Mouse (Mus musculus) limb, embryonic 10.5 days (tissue): ENCODE results near the gene Hs2st1. TPM values are rescaled to one million over a fixed set of nuclear protein-coding genes. Genes with fewer than 3 reads are reported as not detected.

ENCODE experiments used
- DNase-seq: peaks from one replicate; pipeline ENCODE4 v3.0.0-alpha.2; 2017; ENCODE audit warnings: low spot score
- H3K27ac ChIP-seq: fragments of 300-500 bp; sonication (generic); 2 replicates; pipeline ENCODE4 v1.5.1; 2016; ENCODE audit warnings: mild to moderate bottlenecking
- H3K27me3 ChIP-seq: fragments of 300-500 bp; sonication (generic); 2 replicates; pipeline ENCODE4 v1.6.1; 2016; ENCODE audit warnings: low read depth, mild to moderate bottlenecking; ENCODE audit not compliant: poor library complexity, severe bottlenecking
- H3K36me3 ChIP-seq: fragments of 300-500 bp; sonication (generic); 2 replicates; pipeline ENCODE4 v1.6.1; 2016; ENCODE audit warnings: mild to moderate bottlenecking, moderate library complexity
- H3K4me1 ChIP-seq: fragments of 300-500 bp; sonication (generic); 2 replicates; pipeline ENCODE4 v1.6.1; 2016
- H3K4me3 ChIP-seq: fragments of 300-500 bp; sonication (generic); 2 replicates; pipeline ENCODE4 v1.5.1; 2016; ENCODE audit warnings: mild to moderate bottlenecking, moderate library complexity
- H3K9me3 ChIP-seq: fragments of 300-500 bp; sonication (generic); replicated peaks from 2 replicates; pipeline ENCODE4 v1.6.1; 2016; ENCODE audit warnings: mild to moderate bottlenecking
- WGBS: fragments of 180-500 bp; shearing (Covaris S2); methylation state at CpG from one replicate; pipeline ENCODE4 v1.1.7; 2016; 5-methylcytosine and 5-hydroxymethylcytosine counted together
- polyA plus RNA-seq: library from polyadenylated mRNA; unstranded; fragments of >200 nt; fragmentation: Nextera tagmentation; extraction: Ambion mirVana; gene quantifications from 2 replicates; pipeline ENCODE4 v1.2.1, GENCODE M21; 2016

Gene Hs2st1
- polyA plus RNA-seq, 1 experiment from 2014 or later: 13.0 TPM

- 68% methylated on average over 10 of the region's 10 CpGs for WGBS
- no peaks in the 10 kb centered on the region for H3K9me3 ChIP-seq
- DNase-seq: no peak
Measured at GRCm38 (mm10) chr3:144432143-144432577, 137.8 kb downstream of the Hs2st1 start.

GRCm38 (mm10) chr3:144428514-144429431 lies 141.2 kb downstream of the Hs2st1 start:
- no peaks in the 10 kb centered on the region for H3K27me3 ChIP-seq
- no peak for DNase-seq
- no peaks in the 10 kb centered on the region for H3K4me1 ChIP-seq
- no peaks in the 10 kb centered on the region for H3K9me3 ChIP-seq
- 86% methylated on average over 8 of the region's 8 CpGs for WGBS
- no peak overlapping the region for H3K27ac ChIP-seq
- no peak overlapping the region for H3K4me3 ChIP-seq
- peaks cover 6% of the 10 kb centered on the region; the same call in 1 of the 2 replicates for H3K36me3 ChIP-seq

More at GRCm38 (mm10) chr3:144432143-144432577, 137.8 kb downstream of the Hs2st1 start:
- H3K4me3 ChIP-seq: no peak overlapping the region
- no peaks in the 10 kb centered on the region for H3K4me1 ChIP-seq
- peaks cover 25% of the 10 kb centered on the region for H3K36me3 ChIP-seq
- H3K27me3 ChIP-seq: no peaks in the 10 kb centered on the region
- H3K27ac ChIP-seq: no peak overlapping the region

GRCm38 (mm10) chr3:144425041-144425448 lies 144.9 kb downstream of the Hs2st1 start:
- 94% methylated on average over 4 of the region's 4 CpGs for WGBS

GRCm38 (mm10) chr3:144421404-144422180 lies 148.4 kb downstream of the Hs2st1 start:
- Histone ChIP-seq H3K4me3 (no peak overlapping the region), H3K27me3 (no peaks in the 10 kb centered on the region), H3K36me3 (no peaks in the 10 kb centered on the region), H3K9me3 (no peaks in the 10 kb centered on the region), H3K4me1 (peaks cover 25% of the 10 kb centered on the region), H3K27ac (no peak overlapping the region)
- DNase-seq: no peak
- WGBS: 65% methylated on average over 7 of the region's 7 CpGs

More at GRCm38 (mm10) chr3:144425041-144425448, 144.9 kb downstream of the Hs2st1 start:
- H3K4me1 ChIP-seq: peaks cover 10% of the 10 kb centered on the region
- DNase-seq: no peak
- H3K9me3 ChIP-seq: no peaks in the 10 kb centered on the region
- H3K36me3 ChIP-seq: no peaks in the 10 kb centered on the region
- no peak overlapping the region for H3K4me3 ChIP-seq
- H3K27me3 ChIP-seq: no peaks in the 10 kb centered on the region
- H3K27ac ChIP-seq: no peak overlapping the region

GRCm38 (mm10) chr3:144413821-144414220 lies 156.2 kb downstream of the Hs2st1 start:
- no peak for DNase-seq
- Histone ChIP-seq H3K4me1 (peaks cover 35% of the 10 kb centered on the region), H3K4me3 (no peak overlapping the region), H3K27ac (no peak overlapping the region), H3K9me3 (no peaks in the 10 kb centered on the region), H3K36me3 (no peaks in the 10 kb centered on the region), H3K27me3 (no peaks in the 10 kb centered on the region)
- WGBS: 69% methylated on average over 7 of the region's 7 CpGs

- Histone ChIP-seq H3K27ac (peak overlapping the region; percentile 42; the same call in 1 of the 2 replicates), H3K4me3 (peak overlapping the region; percentile 27), H3K27me3 (no peaks in the 10 kb centered on the region), H3K36me3 (no peaks in the 10 kb centered on the region), H3K4me1 (peaks cover 24% of the 10 kb centered on the region), H3K9me3 (no peaks in the 10 kb centered on the region)
- DNase-seq: peak; percentile 44
- WGBS: 3% methylated on average over 10 of the region's 10 CpGs
Measured at GRCm38 (mm10) chr3:144412538-144413272, 157.3 kb downstream of the Hs2st1 start.

GRCm38 (mm10) chr3:144411650-144412278 lies 158.2 kb downstream of the Hs2st1 start:
- H3K27me3 ChIP-seq: no peaks in the 10 kb centered on the region
- no peak overlapping the region; the same call in 1 of the 2 replicates for H3K27ac ChIP-seq
- H3K4me1 ChIP-seq: peaks cover 24% of the 10 kb centered on the region
- DNase-seq: no peak
- H3K4me3 ChIP-seq: no peak overlapping the region
- 14% methylated on average over 8 of the region's 8 CpGs for WGBS
- no peaks in the 10 kb centered on the region for H3K36me3 ChIP-seq
- H3K9me3 ChIP-seq: no peaks in the 10 kb centered on the region

GRCm38 (mm10) chr3:144411051-144411542 lies 158.9 kb downstream of the Hs2st1 start:
- WGBS: 11% methylated on average over 5 of the region's 5 CpGs
- H3K4me1 ChIP-seq: peaks cover 28% of the 10 kb centered on the region
- no peak overlapping the region for H3K4me3 ChIP-seq
- no peaks in the 10 kb centered on the region for H3K36me3 ChIP-seq
- H3K27ac ChIP-seq: peak overlapping the region; percentile 5
- no peaks in the 10 kb centered on the region for H3K27me3 ChIP-seq
- DNase-seq: no peak
- H3K9me3 ChIP-seq: no peaks in the 10 kb centered on the region

- no peaks in the 10 kb centered on the region for H3K9me3 ChIP-seq
- no peak overlapping the region for H3K27ac ChIP-seq
- DNase-seq: no peak
- H3K4me3 ChIP-seq: no peak overlapping the region
- WGBS: 97% methylated on average over 1 of the region's 1 CpGs
- H3K4me1 ChIP-seq: peaks cover 41% of the 10 kb centered on the region
- no peaks in the 10 kb centered on the region for H3K36me3 ChIP-seq
- no peaks in the 10 kb centered on the region for H3K27me3 ChIP-seq
Measured at GRCm38 (mm10) chr3:144408953-144409352, 161.0 kb downstream of the Hs2st1 start.

GRCm38 (mm10) chr3:144405331-144405730 lies 164.7 kb downstream of the Hs2st1 start:
- WGBS: 72% methylated on average over 11 of the region's 11 CpGs
- no peak for DNase-seq
- no peaks in the 10 kb centered on the region for H3K27me3 ChIP-seq
- peak overlapping the region; percentile 14; the same call in 1 of the 2 replicates for H3K27ac ChIP-seq
- H3K4me1 ChIP-seq: peaks cover 27% of the 10 kb centered on the region
- no peaks in the 10 kb centered on the region for H3K9me3 ChIP-seq
- H3K4me3 ChIP-seq: no peak overlapping the region
- H3K36me3 ChIP-seq: no peaks in the 10 kb centered on the region

GRCm38 (mm10) chr3:144401292-144401691 lies 168.7 kb downstream of the Hs2st1 start:
- 80% methylated on average over 5 of the region's 5 CpGs for WGBS
- Histone ChIP-seq H3K27me3 (peaks cover 10% of the 10 kb centered on the region; the same call in 1 of the 2 replicates), H3K36me3 (no peaks in the 10 kb centered on the region), H3K4me3 (no peak overlapping the region), H3K4me1 (peaks cover 40% of the 10 kb centered on the region), H3K9me3 (no peaks in the 10 kb centered on the region), H3K27ac (no peak overlapping the region)
- no peak for DNase-seq

GRCm38 (mm10) chr3:144400870-144401269 lies 169.1 kb downstream of the Hs2st1 start:
- no peak overlapping the region for H3K27ac ChIP-seq
- H3K4me1 ChIP-seq: peaks cover 35% of the 10 kb centered on the region
- no peak for DNase-seq
- no peaks in the 10 kb centered on the region for H3K9me3 ChIP-seq
- no peak overlapping the region for H3K4me3 ChIP-seq
- 54% methylated on average over 7 of the region's 7 CpGs for whole genome bisulfite sequencing
- H3K36me3 ChIP-seq: no peaks in the 10 kb centered on the region
- peaks cover 13% of the 10 kb centered on the region; the same call in 1 of the 2 replicates for H3K27me3 ChIP-seq
